Mouse (Mus musculus) embryonic facial prominence, embryonic 12.5 days (tissue): ENCODE data around the gene Lama1. TPM values are rescaled to one million over a fixed set of nuclear protein-coding genes. Genes with fewer than 3 reads are reported as not detected.

Experiments
- ATAC-seq: fragments of 200-750 bp; cut with Nextera tagmentation; 2 replicates; pipeline ENCODE4 v1.8.0; 2017; ENCODE audit not compliant: insufficient number of reproducible peaks, insufficient read depth, low FRiP score, low TSS enrichment
- H3K27ac ChIP-seq: fragments of 300-500 bp; sonication (generic); 2 replicates; pipeline ENCODE4 v1.5.1; 2016; ENCODE audit warnings: mild to moderate bottlenecking
- H3K27me3 ChIP-seq: fragments of 300-500 bp; sonication (generic); 2 replicates; pipeline ENCODE4 v1.6.1; 2016; ENCODE audit warnings: mild to moderate bottlenecking, moderate library complexity
- H3K36me3 ChIP-seq: fragments of 300-500 bp; sonication (generic); 2 replicates; pipeline ENCODE4 v1.6.1; 2016; ENCODE audit warnings: mild to moderate bottlenecking
- H3K4me1 ChIP-seq: fragments of 300-500 bp; sonication (generic); 2 replicates; pipeline ENCODE4 v1.6.1; 2016
- H3K4me2 ChIP-seq: fragments of 300-500 bp; sonication (generic); replicated peaks from 2 replicates; pipeline ENCODE4 v1.6.1; 2016; ENCODE audit warnings: mild to moderate bottlenecking, moderate library complexity
- H3K4me3 ChIP-seq: fragments of 300-500 bp; sonication (generic); 2 replicates; pipeline ENCODE4 v1.5.1; 2016; ENCODE audit warnings: mild to moderate bottlenecking
- H3K9ac ChIP-seq: fragments of 300-500 bp; sonication (generic); 2 replicates; pipeline ENCODE4 v1.6.1; 2016; ENCODE audit warnings: mild to moderate bottlenecking, moderate library complexity
- H3K9me3 ChIP-seq: fragments of 300-500 bp; sonication (generic); 2 replicates; pipeline ENCODE4 v1.6.1; 2016; ENCODE audit warnings: mild to moderate bottlenecking, moderate library complexity
- whole genome bisulfite sequencing: fragments of 180-500 bp; shearing (Covaris S2); methylation state at CpG from one replicate; pipeline ENCODE4 v1.1.7; 2016; 5-methylcytosine and 5-hydroxymethylcytosine counted together
- polyA plus RNA-seq: library from polyadenylated mRNA; unstranded; fragments of >200 nt; fragmentation: Nextera tagmentation; extraction: Ambion mirVana; gene quantifications from 2 replicates; pipeline ENCODE4 v1.2.1, GENCODE M21; 2016

The Lama1 gene
- polyA plus RNA-seq, 1 experiment from 2014 or later: 8.0 TPM

DNA sequence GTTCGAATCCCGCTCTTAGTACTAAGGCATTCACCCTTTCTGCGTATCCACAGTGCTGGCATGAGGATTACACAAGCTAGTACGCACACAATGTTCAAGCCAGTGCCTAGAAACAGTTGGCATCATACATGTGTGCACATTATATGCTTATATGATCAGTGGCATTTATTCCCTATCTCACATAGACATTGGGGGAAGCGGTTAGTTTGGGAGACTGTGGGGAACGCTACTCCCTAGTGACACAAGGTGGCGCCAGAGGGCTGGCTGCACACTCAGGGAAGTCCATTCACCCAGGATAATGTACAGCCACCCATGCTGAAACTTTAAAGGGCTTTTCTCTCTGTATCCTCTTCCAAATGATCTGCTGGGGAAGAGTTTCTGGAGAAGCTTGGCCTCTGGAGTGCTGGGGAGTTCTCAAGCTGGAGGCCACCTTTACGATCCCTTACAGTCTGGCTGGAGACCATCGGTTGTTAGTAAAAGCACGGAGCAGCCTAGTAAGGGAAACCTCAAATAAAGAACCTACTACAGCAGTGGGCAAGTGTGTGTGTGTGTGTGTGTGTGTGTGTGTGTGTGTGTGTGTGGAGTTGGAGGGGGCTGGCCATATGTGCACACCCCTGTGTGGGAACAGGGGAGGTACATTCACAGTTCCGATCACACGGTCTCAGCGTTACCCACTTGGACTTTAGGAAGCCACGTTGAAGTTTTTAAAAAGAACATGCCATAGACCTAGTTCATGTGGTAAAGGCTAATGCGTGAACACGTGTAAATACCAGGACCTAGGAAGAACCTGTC is 164.9 kb downstream of the Lama1 start:
- 78% methylated on average over 16 of the region's 16 CpGs for WGBS
- no peak overlapping the region for H3K4me2 ChIP-seq
- H3K27ac ChIP-seq: no peak overlapping the region
- ATAC-seq: no peak
- H3K4me3 ChIP-seq: no peak overlapping the region
- peaks cover 75% of the 10 kb centered on the region for H3K36me3 ChIP-seq
- H3K9ac ChIP-seq: no peak overlapping the region
- H3K9me3 ChIP-seq: no peaks in the 10 kb centered on the region
- no peaks in the 10 kb centered on the region for H3K27me3 ChIP-seq
- H3K4me1 ChIP-seq: peaks cover 18% of the 10 kb centered on the region

DNA sequence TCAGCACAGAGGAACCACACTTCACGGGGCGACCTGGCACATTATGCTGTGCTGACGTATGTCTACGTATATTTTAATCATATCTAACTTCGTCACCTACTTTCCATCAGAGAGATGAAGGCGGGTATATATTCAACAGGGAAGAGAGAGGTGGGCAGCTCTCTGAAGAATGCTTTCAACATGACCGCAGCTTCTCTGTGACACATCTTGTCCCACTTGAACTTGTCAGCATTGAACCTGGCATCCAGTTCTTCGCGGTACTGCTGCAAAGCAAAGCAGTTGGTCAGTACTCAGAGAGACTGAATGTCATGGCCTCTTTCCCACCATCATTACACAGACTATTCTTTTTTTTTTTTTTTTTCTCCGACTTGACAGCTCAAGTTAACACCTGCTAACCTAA is 167.3 kb downstream of the Lama1 start:
- no peak overlapping the region for H3K27ac ChIP-seq
- no peak overlapping the region for H3K4me3 ChIP-seq
- H3K27me3 ChIP-seq: no peaks in the 10 kb centered on the region
- no peak overlapping the region for H3K4me2 ChIP-seq
- peaks cover 66% of the 10 kb centered on the region for H3K36me3 ChIP-seq
- no peaks in the 10 kb centered on the region for H3K9me3 ChIP-seq
- no peak for ATAC-seq
- H3K4me1 ChIP-seq: peaks cover 26% of the 10 kb centered on the region
- no peak overlapping the region for H3K9ac ChIP-seq
- WGBS: 86% methylated on average over 10 of the region's 10 CpGs

GRCm38 (mm10) chr17:67864912-67865311 is 167.9 kb downstream of the Lama1 start:
- no peaks in the 10 kb centered on the region for H3K27me3 ChIP-seq
- peaks cover 67% of the 10 kb centered on the region for H3K36me3 ChIP-seq
- WGBS: 75% methylated on average over 3 of the region's 3 CpGs
- H3K4me2 ChIP-seq: no peak overlapping the region
- ATAC-seq: no peak
- peaks cover 26% of the 10 kb centered on the region for H3K4me1 ChIP-seq
- peak overlapping the region; percentile 96 for H3K27ac ChIP-seq
- no peak overlapping the region for H3K9ac ChIP-seq
- H3K9me3 ChIP-seq: no peaks in the 10 kb centered on the region
- H3K4me3 ChIP-seq: no peak overlapping the region

DNA sequence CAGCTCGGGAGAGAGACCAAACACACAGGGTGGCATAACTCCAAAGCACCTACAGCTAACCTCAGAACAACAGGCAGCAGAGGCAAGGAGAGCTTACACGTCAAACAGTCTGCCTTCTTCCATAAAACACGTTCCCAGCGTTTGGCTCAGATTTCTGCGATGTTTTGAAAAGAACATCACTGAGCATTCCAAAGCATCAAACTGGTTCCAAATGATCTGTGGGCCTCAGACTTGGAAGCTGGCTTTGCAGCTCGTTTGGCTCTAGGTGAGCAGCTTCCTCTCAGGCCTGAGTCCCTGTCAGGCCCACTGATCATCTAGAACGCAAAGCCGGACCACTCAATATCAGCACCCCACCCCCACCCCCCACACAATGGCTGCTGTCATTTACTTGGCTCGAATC is 169.0 kb downstream of the Lama1 start:
- H3K9ac ChIP-seq: no peak overlapping the region
- H3K27me3 ChIP-seq: no peaks in the 10 kb centered on the region
- 20% methylated on average over 9 of the region's 9 CpGs for WGBS
- peaks cover 29% of the 10 kb centered on the region for H3K4me1 ChIP-seq
- peak overlapping the region; percentile 32; the same call in 1 of the 2 replicates for H3K4me2 ChIP-seq
- no peaks in the 10 kb centered on the region for H3K9me3 ChIP-seq
- peaks cover 63% of the 10 kb centered on the region for H3K36me3 ChIP-seq
- H3K27ac ChIP-seq: peak overlapping the region; percentile 96
- ATAC-seq: no peak
- no peak overlapping the region for H3K4me3 ChIP-seq

DNA sequence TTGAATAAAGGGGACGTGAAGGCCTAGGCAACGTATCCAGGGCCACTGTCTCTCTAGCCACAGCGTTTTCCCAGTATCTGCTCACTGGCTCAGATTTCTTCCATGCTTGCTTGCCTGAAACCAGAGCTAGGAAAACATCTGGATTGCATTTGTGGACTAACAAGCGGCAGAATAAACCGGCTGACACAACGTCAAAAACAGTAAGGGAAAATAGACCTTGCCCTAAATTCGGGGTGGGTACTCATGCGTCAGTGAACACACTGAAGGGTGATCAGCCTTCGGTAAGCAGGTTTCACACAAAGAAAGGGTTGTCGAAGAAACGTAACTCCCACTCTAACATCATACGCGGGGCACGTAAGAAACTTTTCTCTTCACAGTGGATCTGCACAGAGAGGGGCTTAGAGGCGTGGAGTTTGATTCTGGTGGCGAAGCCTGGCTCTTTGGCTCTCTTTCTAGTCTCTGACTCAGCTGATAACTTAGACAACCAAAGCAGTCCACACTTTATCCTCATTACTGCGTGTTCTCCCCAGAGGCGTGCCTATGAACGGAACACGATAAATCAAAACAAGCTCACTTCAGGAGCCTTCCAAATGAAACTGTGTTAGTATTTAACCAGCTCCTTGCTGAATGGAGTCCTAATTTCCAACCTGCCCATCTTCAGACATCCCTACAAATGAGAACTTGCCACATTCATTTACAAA is 169.6 kb downstream of the Lama1 start:
- no peak overlapping the region; the same call in 1 of the 2 replicates for H3K9ac ChIP-seq
- H3K4me1 ChIP-seq: peaks cover 29% of the 10 kb centered on the region
- peak; percentile 24; the same call in 1 of the 2 replicates for ATAC-seq
- H3K27ac ChIP-seq: peak overlapping the region; percentile 96
- H3K36me3 ChIP-seq: peaks cover 63% of the 10 kb centered on the region
- WGBS: 19% methylated on average over 20 of the region's 20 CpGs
- H3K4me2 ChIP-seq: peak overlapping the region; percentile 32
- no peaks in the 10 kb centered on the region for H3K9me3 ChIP-seq
- no peaks in the 10 kb centered on the region for H3K27me3 ChIP-seq
- H3K4me3 ChIP-seq: no peak overlapping the region

DNA sequence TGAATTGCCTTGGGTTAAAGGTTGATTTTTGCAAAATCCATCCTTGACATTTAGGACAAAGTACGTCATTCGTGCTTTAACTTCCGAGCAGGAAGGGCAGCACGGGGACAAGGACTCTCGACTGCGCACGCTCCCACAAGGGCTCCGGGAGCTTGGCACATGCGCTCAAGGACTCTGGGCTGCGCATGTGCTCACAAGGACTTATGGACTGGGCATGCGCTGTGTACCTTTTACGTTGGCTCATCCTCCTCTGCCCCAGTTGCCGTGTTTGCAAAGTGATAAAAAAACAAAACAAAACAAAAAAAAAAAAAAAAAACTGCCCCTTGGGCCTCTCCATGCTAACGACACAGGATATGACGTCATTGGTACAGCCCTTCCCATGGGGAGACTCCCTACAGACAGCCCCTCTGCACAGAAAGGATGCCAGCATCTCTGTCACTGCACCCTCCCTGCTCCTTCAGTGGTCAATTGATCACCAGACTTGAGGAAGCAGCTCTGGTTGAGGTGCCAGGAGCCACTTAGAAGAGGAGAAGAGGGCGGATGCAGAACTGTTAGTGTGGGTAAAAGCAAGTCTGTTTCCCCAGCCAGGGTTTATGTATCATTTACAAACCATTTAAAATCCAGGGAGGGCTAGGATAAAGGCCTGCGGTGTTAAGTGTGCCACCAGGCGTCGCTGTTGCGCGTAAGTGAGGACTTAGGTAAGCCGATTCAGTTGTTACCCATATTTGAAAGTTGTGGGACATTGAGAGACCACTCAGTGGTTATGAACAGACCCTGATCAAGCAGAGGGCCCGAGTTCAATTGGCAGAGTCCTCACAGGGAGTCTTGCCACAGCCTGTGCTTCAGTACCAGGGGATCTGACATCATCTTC is 172.9 kb downstream of the Lama1 start:
- H3K4me2 ChIP-seq: no peak overlapping the region
- H3K9ac ChIP-seq: no peak overlapping the region
- WGBS: 68% methylated on average over 23 of the region's 23 CpGs
- H3K36me3 ChIP-seq: peaks cover 68% of the 10 kb centered on the region
- peaks cover 25% of the 10 kb centered on the region for H3K4me1 ChIP-seq
- no peaks in the 10 kb centered on the region for H3K27me3 ChIP-seq
- ATAC-seq: no peak
- H3K9me3 ChIP-seq: no peaks in the 10 kb centered on the region
- H3K4me3 ChIP-seq: no peak overlapping the region
- H3K27ac ChIP-seq: no peak overlapping the region

Other genes starting within 250 kb of the Lama1 start
- gene Lrrc30, start 64.5 kb upstream of the Lama1 start, polyA plus RNA-seq: 0.15 TPM in 1 of 2 replicates, not detected in the other